ENCODE assay signal across 8 mouse cellular contexts in the genomic region with DNA sequence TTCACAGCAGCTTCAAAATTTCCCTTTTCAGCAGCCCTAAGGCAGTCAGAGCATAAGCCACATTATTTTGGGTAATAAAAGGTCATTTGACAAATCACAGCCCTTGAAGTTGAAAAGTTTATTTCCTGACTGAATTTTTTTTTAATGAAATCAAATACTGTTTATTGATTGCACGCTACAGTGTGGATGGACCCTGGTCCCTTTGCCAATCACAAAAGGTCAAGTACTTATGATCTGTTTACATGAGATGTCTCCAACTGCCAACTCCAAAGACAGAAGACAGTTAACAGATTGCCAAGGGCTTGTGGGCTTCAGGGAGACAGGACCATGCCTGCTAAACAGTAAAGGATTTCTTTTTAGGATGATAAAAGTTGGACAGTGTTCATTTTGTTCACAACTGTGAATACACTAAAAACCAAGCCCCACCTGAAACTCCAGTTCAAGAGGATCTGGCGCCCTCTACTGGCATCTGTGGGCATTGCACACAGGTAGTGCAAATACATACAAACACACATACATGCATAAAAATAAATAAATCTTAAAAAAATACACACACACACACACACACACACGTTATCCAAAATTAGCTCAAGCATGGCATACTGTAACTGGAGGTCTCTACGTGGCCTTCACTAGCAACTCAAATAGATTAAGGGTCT. TPM values are rescaled to one million over a fixed set of nuclear protein-coding genes. Genes with fewer than 3 reads are reported as not detected.
A peak's percentile ranks its signal among the peaks of the same experiment; 100 is the strongest.
DNase-seq lines count a peak whose midpoint lies in the region; ATAC-seq and TF ChIP-seq lines count a peak whose summit lies in the region.
"Had no signal": no experiment of that assay in that cellular context is flagged by ENCODE, and none has a peak within 500 bp of the region (broad histone marks: within the 10 kb centered on the region; RNA-seq: fewer than 3 reads in every experiment).

No protein-coding gene starts in this region.

- H3K9me3 ChIP-seq in kidney, postnatal 0 days (replicated peaks; ENCODE audit: low read length): no peaks in the 10 kb centered on the region
- peaks cover 8% of the 10 kb centered on the region for H3K9me3 ChIP-seq in kidney, embryonic 16.5 days (ENCODE audit: low read length)
- H3K9me3 ChIP-seq in E14TG2a.4 (ENCODE audit: low read length): peaks cover 7% of the 10 kb centered on the region; the same call in 1 of the 2 replicates
- peaks cover 3% of the 10 kb centered on the region; the same call in 1 of the 2 replicates for H3K9me3 ChIP-seq in forebrain, embryonic 15.5 days
- H3K9me3 ChIP-seq: neural tube, embryonic 12.5 days had no signal

- H3K4me1 ChIP-seq in kidney, postnatal 0 days (replicated peaks; ENCODE audit: insufficient read depth, low read length): no peaks in the 10 kb centered on the region
- no peaks in the 10 kb centered on the region for H3K4me1 ChIP-seq in kidney, embryonic 16.5 days (ENCODE audit: insufficient read depth, low read length)
- peaks cover 28% of the 10 kb centered on the region for H3K4me1 ChIP-seq in E14TG2a.4 (replicated peaks; ENCODE audit: low read depth, low read length)
- H3K4me1 ChIP-seq in lung, adult 2 months (ENCODE audit: control insufficient read depth, insufficient read depth, low read length): no peaks in the 10 kb centered on the region
- no peaks in the 10 kb centered on the region for H3K4me1 ChIP-seq in forebrain, embryonic 15.5 days
- H3K4me1 ChIP-seq: neural tube, embryonic 12.5 days had no signal

- ATAC-seq in kidney, postnatal 0 days (replicated peaks; ENCODE audit: low FRiP score, low read depth): no peak
- no peak for ATAC-seq in kidney, embryonic 16.5 days (ENCODE audit: low FRiP score, low TSS enrichment)
- no peak for ATAC-seq in forebrain, embryonic 15.5 days (replicated peaks)

- no peaks in the 10 kb centered on the region for H3K27me3 ChIP-seq in kidney, postnatal 0 days (ENCODE audit: insufficient read depth, low read length)
- H3K27me3 ChIP-seq in kidney, embryonic 16.5 days (ENCODE audit: insufficient read depth, low read length): no peaks in the 10 kb centered on the region
- H3K27me3 ChIP-seq in E14TG2a.4 (ENCODE audit: insufficient read depth, low read length): no peaks in the 10 kb centered on the region
- no peaks in the 10 kb centered on the region for H3K27me3 ChIP-seq in forebrain, embryonic 15.5 days
- H3K27me3 ChIP-seq: neural tube, embryonic 12.5 days had no signal

- H3K9ac ChIP-seq in kidney, postnatal 0 days (ENCODE audit: low read depth, low read length): no peak overlapping the region
- no peak overlapping the region for H3K9ac ChIP-seq in kidney, embryonic 16.5 days (replicated peaks; ENCODE audit: low read length)
- H3K9ac ChIP-seq in forebrain, embryonic 15.5 days (replicated peaks): no peak overlapping the region
- H3K9ac ChIP-seq: neural tube, embryonic 12.5 days had no signal

- peak; percentile 28 for DNase-seq in kidney, postnatal 0 days (ENCODE audit: low spot score)
- DNase-seq in adrenal gland, postnatal 36 days: peak; percentile 31 to 34
- DNase-seq in lung, adult 2 months: no peak
- DNase-seq in thymus, postnatal 14 days: peak; percentile 66

- H3K27ac ChIP-seq in kidney, postnatal 0 days: no peak overlapping the region
- H3K27ac ChIP-seq in kidney, embryonic 16.5 days (ENCODE audit: low read length): no peak overlapping the region
- H3K27ac ChIP-seq in forebrain, embryonic 15.5 days (replicated peaks): no peak overlapping the region
- H3K27ac ChIP-seq: neural tube, embryonic 12.5 days had no signal

- H3K4me3 ChIP-seq in kidney, postnatal 0 days (replicated peaks; ENCODE audit: low read depth, low read length): no peak overlapping the region
- H3K4me3 ChIP-seq in kidney, embryonic 16.5 days (ENCODE audit: low read length): no peak overlapping the region
- H3K4me3 ChIP-seq in E14TG2a.4 (replicated peaks; ENCODE audit: low read length): no peak overlapping the region
- no peak overlapping the region for H3K4me3 ChIP-seq in lung, adult 2 months (replicated peaks; ENCODE audit: extremely low read depth, low read depth, low read length)
- no peak overlapping the region for H3K4me3 ChIP-seq in forebrain, embryonic 15.5 days
- H3K4me3 ChIP-seq: neural tube, embryonic 12.5 days had no signal

- WGBS in kidney, postnatal 0 days: 93% methylated on average over 4 of the region's 4 CpGs
- 88% methylated on average over 4 of the region's 4 CpGs for WGBS in kidney, embryonic 16.5 days
- 81% methylated on average over 4 of the region's 4 CpGs for WGBS in lung, adult 2 months
- 87% methylated on average over 4 of the region's 4 CpGs for WGBS in forebrain, embryonic 15.5 days

- peaks cover 56% of the 10 kb centered on the region for H3K36me3 ChIP-seq in kidney, postnatal 0 days (ENCODE audit: insufficient read depth, low read length)
- H3K36me3 ChIP-seq in kidney, embryonic 16.5 days (ENCODE audit: insufficient read depth, low read length): peaks cover 90% of the 10 kb centered on the region
- H3K36me3 ChIP-seq in E14TG2a.4 (ENCODE audit: insufficient read depth, low read length): peaks cover 93% of the 10 kb centered on the region
- H3K36me3 ChIP-seq in forebrain, embryonic 15.5 days: peaks cover 67% of the 10 kb centered on the region

- no peak for TF ChIP-seq POLR2A in lung, adult 2 months (IDR thresholded peaks at IDR 0.05; ENCODE audit: borderline replicate concordance, extremely low read depth, low read depth, low read length)

- peak; percentile 71 for TF ChIP-seq CTCF in kidney, postnatal 0 days (IDR thresholded peaks at IDR 0.05; ENCODE audit: low read depth)
- peak; percentile 41 for TF ChIP-seq CTCF in E14TG2a.4 (conservative IDR thresholded peaks at IDR 0.05; ENCODE audit: low read length)
- TF ChIP-seq CTCF in lung, adult 2 months (IDR thresholded peaks at IDR 0.05; ENCODE audit: insufficient read depth, low read length): peak; percentile 53

- H3K4me2 ChIP-seq in kidney, postnatal 0 days (ENCODE audit: low read length): no peak overlapping the region
- no peak overlapping the region for H3K4me2 ChIP-seq in kidney, embryonic 16.5 days (replicated peaks; ENCODE audit: low read depth, low read length)
- H3K4me2 ChIP-seq in forebrain, embryonic 15.5 days (replicated peaks): no peak overlapping the region
- H3K4me2 ChIP-seq: neural tube, embryonic 12.5 days had no signal

RNA-seq across cellular contexts. Expression of gene Ccnf, which starts 7.8 kb away (rescaled TPM):
- polyA plus RNA-seq in kidney, postnatal 0 days (2015; fragmentation: Nextera tagmentation; extraction: Ambion mirVana): 18.3 and 23.2 TPM in 2 replicates
- 69.2 and 73.5 TPM in 2 replicates for polyA plus RNA-seq in kidney, embryonic 16.5 days (2015; fragmentation: Nextera tagmentation; extraction: Ambion mirVana)
- 1 to 10 TPM; 3.3 to 4.8 TPM for total RNA-seq in adrenal gland, postnatal 36 days (2021)
- polyA plus RNA-seq in lung, adult 2 months (2012; rRNA removed): 1.3 and 2.9 TPM in 2 replicates
- 30.1 and 32.7 TPM in 2 replicates for polyA plus RNA-seq in forebrain, embryonic 15.5 days (2015; fragmentation: Nextera tagmentation; extraction: Ambion mirVana)

RNA-seq across cellular contexts. Expression of gene Tedc2, which starts 22.8 kb away (rescaled TPM):
- 6.1 and 6.7 TPM in 2 replicates for polyA plus RNA-seq in kidney, postnatal 0 days (2015; fragmentation: Nextera tagmentation; extraction: Ambion mirVana)
- polyA plus RNA-seq in kidney, embryonic 16.5 days (2015; fragmentation: Nextera tagmentation; extraction: Ambion mirVana): 12.2 and 13.4 TPM in 2 replicates
- 1 to 10 TPM; 5.7 to 6.4 TPM for total RNA-seq in adrenal gland, postnatal 36 days (2021)
- polyA plus RNA-seq in lung, adult 2 months (2012; rRNA removed): 7.7 and 12.7 TPM in 2 replicates
- 13.0 and 13.5 TPM in 2 replicates for polyA plus RNA-seq in forebrain, embryonic 15.5 days (2015; fragmentation: Nextera tagmentation; extraction: Ambion mirVana)

RNA-seq across cellular contexts. Expression of gene Ntn3, which starts 34.1 kb away (rescaled TPM):
- polyA plus RNA-seq in kidney, postnatal 0 days (2015; fragmentation: Nextera tagmentation; extraction: Ambion mirVana): 2.7 and 4.0 TPM in 2 replicates
- 4.3 and 4.8 TPM in 2 replicates for polyA plus RNA-seq in kidney, embryonic 16.5 days (2015; fragmentation: Nextera tagmentation; extraction: Ambion mirVana)
- 1 to 10 TPM; 1.5 to 2.9 TPM for total RNA-seq in adrenal gland, postnatal 36 days (2021)
- polyA plus RNA-seq in lung, adult 2 months (2012; rRNA removed): 8.2 and 10.4 TPM in 2 replicates
- polyA plus RNA-seq in forebrain, embryonic 15.5 days (2015; fragmentation: Nextera tagmentation; extraction: Ambion mirVana): 4.9 and 5.2 TPM in 2 replicates

RNA-seq across cellular contexts. Expression of gene Tbc1d24, which starts 38.1 kb away (rescaled TPM):
- polyA plus RNA-seq in kidney, postnatal 0 days (2015; fragmentation: Nextera tagmentation; extraction: Ambion mirVana): 2.3 and 2.5 TPM in 2 replicates
- polyA plus RNA-seq in kidney, embryonic 16.5 days (2015; fragmentation: Nextera tagmentation; extraction: Ambion mirVana): 5.6 and 6.2 TPM in 2 replicates
- total RNA-seq in adrenal gland, postnatal 36 days (2021): 10 to 100 TPM; 10.9 to 18.8 TPM
- polyA plus RNA-seq in lung, adult 2 months (2012; rRNA removed): 13.9 and 30.2 TPM in 2 replicates
- polyA plus RNA-seq in forebrain, embryonic 15.5 days (2015; fragmentation: Nextera tagmentation; extraction: Ambion mirVana): 18.8 and 19.5 TPM in 2 replicates
